Mouse (Mus musculus): ENCODE data around the gene Pigu. TPM values are rescaled to one million over a fixed set of nuclear protein-coding genes. Genes with fewer than 3 reads are reported as not detected.

The Pigu gene
- total RNA-seq, 2 experiments from 2014 or later: 19.7 to 24.9 TPM

GRCm38 (mm10) chr2:155235746-155236361 is 121.4 kb downstream of the Pigu start:
- DNase-seq: no peak

Small RNAs within 50 kb of the gene (microRNA-seq; reads per million reads assigned to microRNA genes)
- 0 reads per million in 2 experiments for gene Mir695 (ENCODE audit: borderline replicate concordance in 2 of 2)

Other genes starting within 250 kb of the Pigu start
- gene Itch, start 223.9 kb downstream of the Pigu start, total RNA-seq (2021): 10 to 100 TPM; 17.5 to 17.8 TPM
- 100 to 1,000 TPM in 1 of 2 experiments, 10 to 100 TPM in 1; 94.6 to 115 TPM for gene Dynlrb1, start 120.9 kb downstream of the Pigu start, total RNA-seq (2021)
- gene Map1lc3a, start 81.1 kb downstream of the Pigu start, total RNA-seq (2021): 100 to 1,000 TPM; 243 to 291 TPM
- gene Trp53inp2, start 23.6 kb upstream of the Pigu start, total RNA-seq (2021): 100 to 1,000 TPM; 406 to 449 TPM
- 10 to 100 TPM; 13.0 to 13.8 TPM for gene Ncoa6, start 116.5 kb upstream of the Pigu start, total RNA-seq (2021)
- 10 to 100 TPM; 27.0 to 31.2 TPM for gene Acss2, start 160.5 kb upstream of the Pigu start, total RNA-seq (2021)
- under 1 TPM; 0.41 to 0.80 TPM for gene Ggt7, start 160.8 kb upstream of the Pigu start, total RNA-seq (2021)
- gene Gss, start 235.4 kb upstream of the Pigu start, total RNA-seq (2021): 1 to 10 TPM; 5.6 to 5.9 TPM